Mouse (Mus musculus): ENCODE results near the gene Tulp1.

Gene Tulp1

GRCm38 (mm10) chr17:28312232-28313211 is 52.5 kb downstream of the Tulp1 start:
- peak; percentile 42 for DNase-seq

- DNase-seq: no peak
These were observed 53.5 kb downstream of the Tulp1 start for GRCm38 (mm10) chr17:28311366-28312132.

- DNase-seq: no peak
These were observed 54.2 kb downstream of the Tulp1 start for GRCm38 (mm10) chr17:28310831-28311230.

GRCm38 (mm10) chr17:28308297-28309195 is 56.5 kb downstream of the Tulp1 start:
- DNase-seq: peak; percentile 92

- DNase-seq: no peak
These were observed 59.9 kb downstream of the Tulp1 start for GRCm38 (mm10) chr17:28305172-28305571.

All from embryo, embryonic 11 days (tissue).